Mouse (Mus musculus) hindbrain, embryonic 14.5 days (tissue): Measurements from ENCODE around the gene Cdhr5. TPM values are rescaled to one million over a fixed set of nuclear protein-coding genes. Genes with fewer than 3 reads are reported as not detected.

Experiments
- ATAC-seq: fragments of 200-750 bp; cut with Nextera tagmentation; 2 replicates; pipeline ENCODE4 v1.8.0; 2017; ENCODE audit warnings: moderate number of reproducible peaks, mild to moderate bottlenecking, moderate TSS enrichment, moderate library complexity; ENCODE audit not compliant: low FRiP score
- DNase-seq: peaks from one replicate; pipeline ENCODE4 v3.0.0-alpha.2; 2015; ENCODE audit warnings: low spot score
- H3K27ac ChIP-seq: fragments of 300-500 bp; sonication (generic); 2 replicates; pipeline ENCODE4 v1.5.1; 2014; ENCODE audit warnings: mild to moderate bottlenecking, moderate library complexity
- H3K27me3 ChIP-seq: fragments of 300-500 bp; sonication (generic); 2 replicates; pipeline ENCODE4 v1.6.1; 2014; ENCODE audit warnings: mild to moderate bottlenecking, low read length, mixed read lengths; ENCODE audit not compliant: control insufficient read depth, insufficient read depth
- H3K36me3 ChIP-seq: fragments of 300-500 bp; sonication (generic); replicated peaks from 2 replicates; pipeline ENCODE4 v1.6.1; 2014; ENCODE audit not compliant: control insufficient read depth, insufficient read depth
- H3K4me1 ChIP-seq: fragments of 300-500 bp; sonication (generic); replicated peaks from 2 replicates; pipeline ENCODE4 v1.6.1; 2014; ENCODE audit warnings: antibody characterized with exemption, low read length, mixed read lengths; ENCODE audit not compliant: control insufficient read depth, insufficient read depth
- H3K4me2 ChIP-seq: fragments of 300-500 bp; sonication (generic); replicated peaks from 2 replicates; pipeline ENCODE4 v1.6.1; 2014; ENCODE audit warnings: mild to moderate bottlenecking, moderate library complexity
- H3K4me3 ChIP-seq: fragments of 300-500 bp; sonication (generic); replicated peaks from 2 replicates; pipeline ENCODE4 v1.5.1; 2014; ENCODE audit warnings: mild to moderate bottlenecking, low read length
- H3K9ac ChIP-seq: fragments of 300-500 bp; sonication (generic); 2 replicates; pipeline ENCODE4 v1.6.1; 2014
- H3K9me3 ChIP-seq: fragments of 300-500 bp; sonication (generic); 2 replicates; pipeline ENCODE4 v1.6.1; 2016; ENCODE audit warnings: low read length; ENCODE audit not compliant: control insufficient read depth
- WGBS: fragments of 180-500 bp; shearing (Covaris S2); extraction: QIAGEN DNeasy Blood & Tissue Kit; methylation state at CpG from one replicate; pipeline ENCODE4 v1.1.7; 2014; 5-methylcytosine and 5-hydroxymethylcytosine counted together
- polyA plus RNA-seq: library from polyadenylated mRNA; unstranded; fragments of >200 nt; fragmentation: Nextera tagmentation; extraction: Ambion mirVana; gene quantifications from 2 replicates; pipeline ENCODE4 v1.2.1, GENCODE M21; 2014

Gene Cdhr5
- polyA plus RNA-seq, 1 experiment from 2014 or later: not detected

GRCm38 (mm10) chr7:141281442-141281841 lies 4.9 kb upstream of the Cdhr5 start:
- Histone ChIP-seq H3K4me2 (no peak overlapping the region), H3K27ac (no peak overlapping the region), H3K4me3 (no peak overlapping the region), H3K9me3 (no peaks in the 10 kb centered on the region), H3K27me3 (no peaks in the 10 kb centered on the region), H3K9ac (no peak overlapping the region), H3K4me1 (peaks cover 9% of the 10 kb centered on the region; the same call in 1 of the 2 replicates), H3K36me3 (no peaks in the 10 kb centered on the region)
- no peak for DNase-seq
- no peak for ATAC-seq
- 42% methylated on average over 6 of the region's 6 CpGs for WGBS

DNA sequence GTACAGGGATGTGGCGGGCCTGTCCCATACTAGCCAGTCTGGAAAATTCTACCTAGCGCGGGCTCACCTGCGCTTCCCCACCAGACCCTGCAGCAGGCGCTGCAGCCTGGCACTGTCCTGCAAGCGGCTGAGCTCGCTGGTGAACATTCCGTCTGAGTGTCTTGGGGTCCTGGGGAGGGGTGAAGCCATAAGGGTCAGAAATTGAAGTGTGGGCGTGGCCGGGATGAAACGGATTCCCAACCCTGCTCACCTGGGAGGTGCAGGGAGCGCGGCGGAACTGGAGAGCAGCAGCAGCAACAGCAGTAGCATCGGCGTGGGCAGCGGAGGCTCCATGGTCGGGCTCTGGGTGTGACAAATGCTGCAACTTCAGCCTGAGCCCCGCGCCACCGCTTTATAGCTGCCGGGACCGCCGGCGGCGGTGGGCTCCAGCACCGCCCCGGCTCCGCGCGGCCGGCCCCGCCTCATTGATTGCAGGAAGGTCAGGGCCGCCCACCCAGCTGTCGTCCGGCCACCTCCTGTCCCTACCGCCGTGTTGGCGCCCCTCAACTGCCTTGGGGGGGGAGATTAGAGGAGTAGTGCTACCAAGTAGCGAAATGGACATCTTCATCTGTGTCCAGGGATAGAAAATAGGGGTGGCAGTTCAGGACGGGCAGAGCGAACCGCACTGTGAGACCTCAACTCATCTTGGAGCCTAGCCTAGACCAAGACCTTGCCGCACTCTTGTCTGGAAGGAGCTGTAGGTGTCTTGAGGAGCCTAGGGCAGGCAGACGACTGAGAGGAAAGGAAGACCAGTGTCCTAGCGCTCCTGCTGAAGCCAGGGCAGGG lies 2.4 kb upstream of the Cdhr5 start, which contains the start of gene Sct:
Gene Sct, minus strand, starts transcription at position 368 of the 825 bp plus-strand sequence.
- 3% methylated on average over 44 of the region's 46 CpGs for WGBS
- H3K9ac ChIP-seq: peak within 1 kb of the TSS; percentile 65
- no peaks in the 10 kb centered on the region for H3K36me3 ChIP-seq
- H3K27me3 ChIP-seq: no peaks in the 10 kb centered on the region
- H3K4me2 ChIP-seq: peak within 1 kb of the TSS; percentile 97
- DNase-seq (peak; percentile 50), ATAC-seq (peak; percentile 79)
- H3K27ac ChIP-seq: no peak within 1 kb of the TSS
- peak within 1 kb of the TSS; percentile 42 for H3K4me3 ChIP-seq
- H3K9me3 ChIP-seq: no peaks in the 10 kb centered on the region
- H3K4me1 ChIP-seq: peaks cover 9% of the 10 kb centered on the region; the same call in 1 of the 2 replicates

DNA sequence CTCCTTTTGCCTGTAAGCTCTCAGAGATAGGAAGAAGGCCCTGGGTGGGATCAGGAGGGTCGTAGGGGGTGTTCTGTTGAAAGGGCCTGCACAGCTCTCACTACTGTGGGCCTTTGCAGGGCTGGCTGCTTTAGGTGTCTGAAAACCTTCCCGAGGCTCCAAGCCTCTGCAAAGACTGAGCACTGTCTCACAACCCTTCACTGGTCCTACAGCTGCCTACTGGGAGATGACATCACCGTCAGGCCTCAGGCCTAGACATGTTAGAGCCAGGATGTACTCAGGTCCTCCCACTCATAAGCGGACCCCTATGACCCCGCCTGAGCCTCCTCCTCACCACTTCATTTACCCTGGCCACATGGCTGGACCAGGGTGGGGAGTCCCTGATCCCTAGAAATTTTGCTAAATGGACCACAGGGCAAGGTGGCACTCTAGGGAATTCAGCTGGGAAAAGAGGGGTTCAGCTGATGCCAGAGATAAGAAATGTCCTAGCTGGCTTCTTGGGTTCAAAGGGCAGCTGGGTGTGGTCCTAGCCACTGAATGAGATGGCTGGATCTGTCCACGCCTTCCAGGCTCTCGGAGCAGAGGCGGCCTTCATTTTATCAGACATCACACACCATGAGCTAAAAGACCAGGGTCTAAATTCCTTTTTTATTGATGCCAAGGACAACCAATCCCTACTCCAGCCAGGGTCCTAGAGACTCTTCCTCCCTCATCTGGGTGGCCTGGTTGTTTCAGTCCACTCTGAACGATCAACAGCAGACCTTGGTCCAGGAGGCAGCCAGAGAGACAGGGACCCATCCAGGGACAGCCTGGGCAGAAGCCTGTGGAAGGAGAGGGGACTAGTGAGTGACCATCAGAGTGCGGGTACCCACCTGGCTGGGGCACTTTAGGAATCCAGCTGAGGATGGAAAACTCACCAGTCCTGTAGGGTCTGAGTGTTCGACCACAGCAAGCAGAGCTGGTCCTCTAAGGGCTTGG lies 1.4 kb upstream of the Cdhr5 start:
- Histone ChIP-seq H3K27me3 (no peaks in the 10 kb centered on the region), H3K27ac (no peak overlapping the region), H3K4me2 (peak overlapping the region; percentile 97), H3K36me3 (no peaks in the 10 kb centered on the region), H3K9ac (0 out of 2 replicates have a peak overlapping the region, but pooled peaks have one; percentile 65), H3K9me3 (no peaks in the 10 kb centered on the region), H3K4me1 (peaks cover 9% of the 10 kb centered on the region; the same call in 1 of the 2 replicates), H3K4me3 (no peak overlapping the region)
- ATAC-seq (no peak), DNase-seq (no peak)
- WGBS: 78% methylated on average over 11 of the region's 11 CpGs

DNA sequence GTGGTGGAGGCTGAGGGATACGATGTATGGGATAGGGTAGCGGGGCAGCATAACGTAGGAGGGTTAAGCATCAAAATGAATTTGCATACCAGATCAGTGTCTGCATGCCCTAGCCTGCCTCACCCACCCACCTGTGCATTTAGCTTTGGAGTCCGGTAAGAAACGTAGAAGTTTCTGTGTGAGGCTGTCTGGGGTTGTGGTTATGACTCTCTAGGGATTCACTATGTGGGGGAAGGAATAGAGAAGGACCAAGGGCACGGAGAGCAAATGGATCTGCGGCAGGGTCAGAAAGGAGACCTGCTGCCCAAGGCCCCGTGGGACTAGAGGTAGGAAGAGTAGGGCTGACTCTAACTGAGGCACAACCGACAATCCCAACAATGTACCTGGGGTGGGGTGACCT lies 1.2 kb downstream of the Cdhr5 start:
- Histone ChIP-seq H3K4me1 (peaks cover 9% of the 10 kb centered on the region; the same call in 1 of the 2 replicates), H3K36me3 (no peaks in the 10 kb centered on the region), H3K27me3 (no peaks in the 10 kb centered on the region), H3K4me2 (no peak overlapping the region), H3K9me3 (no peaks in the 10 kb centered on the region), H3K9ac (no peak overlapping the region), H3K27ac (no peak overlapping the region), H3K4me3 (no peak overlapping the region)
- ATAC-seq: no peak
- DNase-seq: no peak
- 82% methylated on average over 9 of the region's 9 CpGs for WGBS

GRCm38 (mm10) chr7:141270631-141271030 lies 6.0 kb downstream of the Cdhr5 start:
- no peak overlapping the region for H3K4me2 ChIP-seq
- DNase-seq (no peak), ATAC-seq (no peak)
- no peak overlapping the region for H3K27ac ChIP-seq
- WGBS: 85% methylated on average over 3 of the region's 3 CpGs
- 0 out of 2 replicates have a peak, but pooled peaks cover 5% of the 10 kb centered on the region for H3K4me1 ChIP-seq
- no peak overlapping the region for H3K4me3 ChIP-seq
- no peaks in the 10 kb centered on the region for H3K9me3 ChIP-seq
- H3K36me3 ChIP-seq: no peaks in the 10 kb centered on the region
- H3K27me3 ChIP-seq: no peaks in the 10 kb centered on the region
- no peak overlapping the region for H3K9ac ChIP-seq

DNA sequence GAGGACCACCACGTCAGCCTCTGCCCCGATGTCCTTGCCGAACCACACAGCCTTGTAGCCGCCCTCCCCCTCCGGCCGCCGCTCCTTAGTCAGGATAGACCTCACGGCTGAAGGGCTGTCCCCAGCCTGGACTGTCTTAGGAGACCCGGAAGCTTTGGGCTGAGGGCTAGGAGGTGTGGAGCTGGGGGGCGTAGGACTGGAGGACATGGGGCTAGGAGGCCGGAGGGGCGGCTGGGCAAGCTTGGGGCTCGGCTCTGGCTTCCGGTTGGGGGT lies 7.4 kb downstream of the Cdhr5 start:
- 84% methylated on average over 14 of the region's 14 CpGs for WGBS
- Histone ChIP-seq H3K4me1 (0 out of 2 replicates have a peak, but pooled peaks cover 7% of the 10 kb centered on the region), H3K4me2 (no peak overlapping the region), H3K9ac (no peak overlapping the region), H3K4me3 (no peak overlapping the region), H3K9me3 (no peaks in the 10 kb centered on the region), H3K27ac (no peak overlapping the region), H3K36me3 (peaks cover 3% of the 10 kb centered on the region), H3K27me3 (no peaks in the 10 kb centered on the region)
- ATAC-seq: no peak
- no peak for DNase-seq

DNA sequence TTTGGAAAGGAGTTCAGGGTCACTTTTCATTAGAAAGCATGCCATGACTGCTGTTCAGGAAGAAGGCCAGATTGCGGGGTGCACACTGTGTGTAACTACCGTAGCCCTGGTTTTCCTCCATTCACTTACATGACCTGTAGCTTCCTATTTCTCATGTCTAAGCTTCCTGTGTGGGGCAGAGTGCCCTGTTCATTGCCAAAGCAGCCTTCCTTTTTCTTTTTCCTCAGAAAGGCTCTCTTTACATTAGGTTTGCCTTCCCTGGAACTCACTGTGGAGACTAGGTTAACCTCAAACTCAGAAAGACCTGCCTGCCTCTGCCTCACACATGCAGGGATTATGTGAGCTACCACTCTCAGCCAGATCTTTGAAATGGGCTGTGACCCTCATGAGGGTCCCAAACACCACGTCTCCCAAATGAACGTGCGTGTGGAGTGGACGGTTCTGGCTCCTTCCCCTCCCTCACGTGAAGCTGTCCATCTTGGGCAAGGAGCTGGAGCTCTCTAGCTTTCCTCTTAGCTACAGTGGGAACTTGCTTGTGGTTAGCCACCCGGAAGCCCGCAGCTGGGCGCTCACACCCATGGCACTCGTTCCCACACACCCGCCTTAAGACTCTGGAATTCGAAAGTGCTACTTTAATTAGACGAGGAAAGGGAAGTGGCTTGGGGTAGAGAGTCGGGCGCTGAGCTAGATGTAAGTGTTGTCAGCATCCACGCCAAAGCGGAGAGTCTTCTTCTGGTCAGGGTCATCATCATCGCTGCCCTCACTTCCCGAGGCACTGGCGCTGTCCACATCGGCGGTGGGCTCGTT lies 7.9 kb downstream of the Cdhr5 start:
- 77% methylated on average over 24 of the region's 24 CpGs for WGBS
- Histone ChIP-seq H3K36me3 (peaks cover 9% of the 10 kb centered on the region), H3K4me1 (0 out of 2 replicates have a peak, but pooled peaks cover 7% of the 10 kb centered on the region), H3K27ac (no peak overlapping the region), H3K9me3 (no peaks in the 10 kb centered on the region), H3K4me3 (no peak overlapping the region), H3K4me2 (no peak overlapping the region), H3K9ac (no peak overlapping the region), H3K27me3 (no peaks in the 10 kb centered on the region)
- no peak for DNase-seq
- no peak for ATAC-seq

DNA sequence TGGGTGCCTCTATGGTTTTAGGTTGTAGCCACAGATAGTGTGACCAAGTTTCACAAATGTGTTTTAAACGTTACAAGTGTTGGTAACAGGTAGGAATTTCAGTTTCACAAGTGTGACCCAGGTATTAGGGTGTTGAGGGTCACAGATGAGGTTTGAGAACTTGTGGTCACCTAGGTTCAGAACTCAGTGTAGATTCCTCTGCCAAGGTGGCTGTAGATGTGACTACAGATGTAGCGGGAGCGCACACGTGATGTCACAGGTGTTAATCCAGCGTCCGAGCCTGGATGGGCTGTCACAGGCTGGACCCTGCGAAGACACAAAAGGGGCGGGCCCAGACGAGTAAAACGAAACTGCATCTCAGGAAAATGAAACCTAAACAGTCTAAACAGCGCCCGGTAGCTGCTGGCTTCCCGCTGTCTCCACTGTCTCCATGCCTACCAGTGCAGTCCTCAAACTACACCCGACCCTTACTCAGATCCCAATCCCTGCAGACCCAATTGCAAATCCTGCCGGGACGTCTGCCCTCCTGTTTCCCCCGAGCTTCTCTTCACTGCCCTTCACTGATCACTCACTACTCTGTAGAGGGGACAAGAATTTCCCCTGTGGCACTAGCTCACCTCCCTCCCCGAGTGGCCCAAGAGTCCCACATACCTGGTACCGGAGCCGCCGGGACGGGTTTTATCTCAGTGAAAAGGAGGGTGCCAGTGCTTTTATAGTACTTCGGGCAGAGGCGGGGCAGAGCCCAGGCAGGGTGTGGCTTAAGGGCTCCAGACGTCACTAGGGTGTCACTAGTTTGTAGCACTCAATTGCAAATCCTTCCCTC lies 10.6 kb downstream of the Cdhr5 start, which contains the start of gene Irf7:
Gene Irf7, minus strand, starts transcription at position 743 of the 823 bp plus-strand sequence.
- ATAC-seq (peak; percentile 49; the same call in 1 of the 2 replicates), DNase-seq (no peak)
- H3K27me3 ChIP-seq: no peaks in the 10 kb centered on the region
- H3K36me3 ChIP-seq: peaks cover 36% of the 10 kb centered on the region
- 0 out of 2 replicates have a peak, but pooled peaks cover 7% of the 10 kb centered on the region for H3K4me1 ChIP-seq
- H3K9me3 ChIP-seq: no peaks in the 10 kb centered on the region
- H3K9ac ChIP-seq: peak within 1 kb of the TSS; percentile 33; the same call in 1 of the 2 replicates
- 18% methylated on average over 25 of the region's 25 CpGs for WGBS
- peak within 1 kb of the TSS; percentile 22 for H3K4me3 ChIP-seq
- no peak within 1 kb of the TSS for H3K27ac ChIP-seq
- peak within 1 kb of the TSS; percentile 49 for H3K4me2 ChIP-seq
